Mouse (Mus musculus) NIH3T3 (cell line): ENCODE results near the gene Timm50.

Source experiments
- DNase-seq: peaks from one replicate; pipeline ENCODE4 v3.0.0-alpha.2; 2012; ENCODE audit warnings: low read depth

Timm50 gene

GRCm38 (mm10) chr7:28268042-28268531 is 43.8 kb downstream of the Timm50 start:
- peak; percentile 77 for DNase-seq

- peak; percentile 94 for DNase-seq
Measured at GRCm38 (mm10) chr7:28267129-28268041, 44.5 kb downstream of the Timm50 start, which contains the start of gene Eid2. Eid2 (plus strand) TSS chr7:28267881.

GRCm38 (mm10) chr7:28265391-28265790 is 46.5 kb downstream of the Timm50 start:
- peak; percentile 21 for DNase-seq

- DNase-seq, result peak; percentile 91
Measured at GRCm38 (mm10) chr7:28263786-28264185, 48.1 kb downstream of the Timm50 start.

GRCm38 (mm10) chr7:28262861-28263260 is 49.0 kb downstream of the Timm50 start:
- no peak for DNase-seq
